Mouse (Mus musculus) heart, postnatal 0 days (tissue): Measurements from ENCODE around the gene Atp6v0a1. TPM values are rescaled to one million over a fixed set of nuclear protein-coding genes. Genes with fewer than 3 reads are reported as not detected.

Experiments used
- ATAC-seq: fragments of 200-750 bp; cut with Nextera tagmentation; 2 replicates; pipeline ENCODE4 v1.8.0; 2017; ENCODE audit warnings: low read depth, moderate number of reproducible peaks, moderate library complexity; ENCODE audit not compliant: insufficient read depth
- DNase-seq: peaks from one replicate; pipeline ENCODE4 v3.0.0-alpha.2; 2016; ENCODE audit warnings: low spot score
- H3K27ac ChIP-seq: fragments of 300-500 bp; sonication (generic); 2 replicates; pipeline ENCODE4 v1.5.1; 2014; ENCODE audit warnings: low read depth, mild to moderate bottlenecking
- H3K27me3 ChIP-seq: fragments of 300-500 bp; sonication (generic); 2 replicates; pipeline ENCODE4 v1.6.1; 2014; ENCODE audit warnings: low read length, mixed read lengths; ENCODE audit not compliant: control insufficient read depth, insufficient read depth
- H3K36me3 ChIP-seq: fragments of 300-500 bp; sonication (generic); replicated peaks from 2 replicates; pipeline ENCODE4 v1.6.1; 2014; ENCODE audit warnings: low read length, mixed read lengths; ENCODE audit not compliant: control insufficient read depth, insufficient read depth
- H3K4me1 ChIP-seq: fragments of 300-500 bp; sonication (generic); 2 replicates; pipeline ENCODE4 v1.6.1; 2014; ENCODE audit warnings: antibody characterized with exemption; ENCODE audit not compliant: control insufficient read depth, insufficient read depth
- H3K4me2 ChIP-seq: fragments of 300-500 bp; sonication (generic); 2 replicates; pipeline ENCODE4 v1.6.1; 2014; ENCODE audit warnings: low read depth, mild to moderate bottlenecking, low read length, moderate library complexity
- H3K4me3 ChIP-seq: fragments of 300-500 bp; sonication (generic); 2 replicates; pipeline ENCODE4 v1.5.1; 2014; ENCODE audit warnings: low read depth, low read length
- H3K9ac ChIP-seq: fragments of 300-500 bp; sonication (generic); replicated peaks from 2 replicates; pipeline ENCODE4 v1.6.1; 2014; ENCODE audit warnings: low read depth, low read length, mixed read lengths
- H3K9me3 ChIP-seq: fragments of 300-500 bp; sonication (generic); replicated peaks from 2 replicates; pipeline ENCODE4 v1.6.1; 2016; ENCODE audit warnings: low read length; ENCODE audit not compliant: control insufficient read depth
- CTCF ChIP-seq: IDR thresholded peaks from 2 replicates; pipeline ENCODE4 v1.5.1; 2016; ENCODE audit warnings: antibody characterized with exemption, control low read depth, low read depth
- EP300 ChIP-seq: IDR thresholded peaks from 2 replicates; pipeline ENCODE4 v1.6.1; 2016; ENCODE audit warnings: antibody characterized with exemption, low read depth
- WGBS: fragments of 180-500 bp; shearing (Covaris S2); extraction: QIAGEN DNeasy Blood & Tissue Kit; methylation state at CpG from one replicate; pipeline ENCODE4 v1.1.7; 2014; 5-methylcytosine and 5-hydroxymethylcytosine counted together
- polyA plus RNA-seq: library from polyadenylated mRNA; unstranded; fragments of >200 nt; fragmentation: Nextera tagmentation; extraction: Ambion mirVana; gene quantifications from 2 replicates; pipeline ENCODE4 v1.2.1, GENCODE M21; 2015
- total RNA-seq: library from RNA; depleted of rRNA; stranded (reverse); fragments of >200 nt; gene quantifications from 2 replicates; pipeline ENCODE4 v1.2.3, GENCODE M21; 2014; ENCODE audit warnings: low replicate concordance

Gene Atp6v0a1
- total and polyA plus RNA-seq, 2 experiments from 2014 or later = 50.3 to 57.1 TPM

DNA sequence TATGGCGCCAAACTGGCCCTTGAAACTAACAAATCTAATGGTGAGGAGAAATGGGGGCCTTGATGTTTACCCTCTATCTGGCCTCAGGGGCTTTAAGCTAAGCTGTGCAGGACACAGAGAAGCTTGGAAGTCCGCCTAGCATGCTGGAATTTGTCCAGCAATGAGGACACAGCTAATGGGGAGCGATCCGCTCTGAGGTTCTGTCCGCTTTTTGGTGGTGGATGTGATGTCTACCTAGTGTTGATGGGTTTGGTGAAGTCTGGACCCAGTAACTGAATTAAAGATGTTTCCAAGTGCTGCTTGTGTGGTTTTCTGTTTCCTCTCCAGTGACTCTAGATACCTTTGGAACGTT, 77.0 kb downstream of the Atp6v0a1 start:
- Histone ChIP-seq H3K27ac (peak overlapping the region; percentile 80), H3K4me1 (peaks cover 24% of the 10 kb centered on the region), H3K4me2 (peak overlapping the region; percentile 76), H3K36me3 (peaks cover 32% of the 10 kb centered on the region), H3K9me3 (no peaks in the 10 kb centered on the region), H3K9ac (peak overlapping the region; percentile 67; the same call in 1 of the 2 replicates), H3K4me3 (0 out of 2 replicates have a peak overlapping the region, but pooled peaks have one; percentile 70), H3K27me3 (0 out of 2 replicates have a peak, but pooled peaks cover 1% of the 10 kb centered on the region)
- DNase-seq (no peak), ATAC-seq (no peak)
- 69% methylated on average over 6 of the region's 6 CpGs for WGBS
- TF ChIP-seq CTCF (no peak), EP300 (no peak)

DNA sequence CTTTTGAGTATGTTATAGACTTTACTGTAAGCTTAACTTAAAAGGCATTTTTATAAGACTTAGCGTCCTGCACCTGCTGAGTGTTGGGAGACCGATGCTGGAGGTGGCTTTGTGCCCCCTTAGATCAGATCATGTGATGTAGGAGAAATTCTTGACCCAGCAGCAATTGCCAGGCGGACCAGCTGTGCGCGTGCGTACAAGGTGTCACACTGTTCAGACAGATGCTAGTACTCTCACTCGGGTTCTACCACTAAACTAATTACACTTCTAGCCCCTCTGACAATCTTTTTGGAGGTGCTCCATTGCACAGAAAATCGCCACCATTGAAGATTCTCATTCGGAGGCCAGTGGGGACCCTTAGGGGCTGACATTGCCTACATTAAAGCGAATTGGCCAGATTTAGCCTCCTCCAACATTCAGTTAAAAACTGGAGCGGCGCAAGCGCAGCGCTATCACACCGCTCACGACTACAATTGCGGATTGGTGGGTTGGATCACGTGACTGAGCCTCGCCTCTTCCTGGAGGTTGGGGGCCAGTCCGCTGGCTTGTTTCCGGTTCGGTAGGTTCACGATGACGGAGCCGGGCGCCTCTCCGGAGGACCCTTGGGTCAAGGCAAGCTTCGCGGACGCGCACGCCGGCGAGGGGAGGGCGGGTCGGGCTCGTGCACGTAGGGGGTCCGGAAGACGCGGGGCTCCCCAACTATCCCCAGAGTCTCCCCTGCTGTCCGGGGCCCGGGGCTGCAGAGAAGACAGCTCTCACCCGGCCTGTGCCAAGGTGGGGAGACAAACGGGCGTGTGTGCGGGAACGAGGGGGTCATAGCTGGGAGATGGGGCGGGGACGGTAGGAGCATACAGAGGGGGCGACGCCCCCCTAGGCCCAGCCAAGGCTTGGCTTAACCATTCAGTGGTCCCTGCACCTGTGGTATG, 77.8 kb downstream of the Atp6v0a1 start, which contains the start of gene Mlx:
Gene Mlx (plus strand): TSS at position 522 of the 926 bp plus-strand sequence.
- 1% methylated on average over 50 of the region's 52 CpGs for WGBS
- DNase-seq (peak; percentile 95), ATAC-seq (peak; percentile 86)
- TF ChIP-seq CTCF = no peak
- TF ChIP-seq EP300 = 0 out of 2 replicates have a peak, but pooled peaks have one; percentile 41
- Histone ChIP-seq H3K4me2 (peak within 1 kb of the TSS; percentile 76), H3K4me3 (peak within 1 kb of the TSS; percentile 70), H3K27ac (peak within 1 kb of the TSS; percentile 80), H3K9ac (peak within 1 kb of the TSS; percentile 67), H3K27me3 (no peaks in the 10 kb centered on the region), H3K4me1 (peaks cover 24% of the 10 kb centered on the region), H3K36me3 (peaks cover 39% of the 10 kb centered on the region), H3K9me3 (no peaks in the 10 kb centered on the region)

DNA sequence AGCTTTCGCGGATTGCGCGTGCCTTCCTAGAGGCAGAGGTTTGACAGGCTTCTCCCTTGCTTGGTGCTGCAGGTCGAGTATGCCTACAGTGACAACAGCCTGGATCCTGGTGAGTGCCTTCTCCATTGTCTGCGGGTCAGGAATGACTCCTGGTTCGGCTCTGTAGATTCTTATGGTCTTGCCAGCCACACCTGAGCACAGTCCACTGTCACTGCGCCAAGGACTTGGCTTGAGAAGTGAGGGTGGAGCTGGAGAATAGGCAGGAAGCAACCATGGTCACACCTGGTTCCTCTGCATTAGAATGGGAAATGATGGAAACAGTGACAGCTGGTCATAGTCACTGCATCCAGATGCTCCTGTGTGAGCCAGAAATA, 78.4 kb downstream of the Atp6v0a1 start:
- 8% methylated on average over 8 of the region's 8 CpGs for WGBS
- Histone ChIP-seq H3K4me1 (peaks cover 24% of the 10 kb centered on the region), H3K27me3 (no peaks in the 10 kb centered on the region), H3K4me2 (peak overlapping the region; percentile 76), H3K36me3 (peaks cover 46% of the 10 kb centered on the region), H3K4me3 (peak overlapping the region; percentile 70), H3K9me3 (no peaks in the 10 kb centered on the region), H3K27ac (peak overlapping the region; percentile 80), H3K9ac (peak overlapping the region; percentile 67)
- TF ChIP-seq EP300 (no peak), CTCF (no peak)
- no peak for ATAC-seq
- DNase-seq = no peak

DNA sequence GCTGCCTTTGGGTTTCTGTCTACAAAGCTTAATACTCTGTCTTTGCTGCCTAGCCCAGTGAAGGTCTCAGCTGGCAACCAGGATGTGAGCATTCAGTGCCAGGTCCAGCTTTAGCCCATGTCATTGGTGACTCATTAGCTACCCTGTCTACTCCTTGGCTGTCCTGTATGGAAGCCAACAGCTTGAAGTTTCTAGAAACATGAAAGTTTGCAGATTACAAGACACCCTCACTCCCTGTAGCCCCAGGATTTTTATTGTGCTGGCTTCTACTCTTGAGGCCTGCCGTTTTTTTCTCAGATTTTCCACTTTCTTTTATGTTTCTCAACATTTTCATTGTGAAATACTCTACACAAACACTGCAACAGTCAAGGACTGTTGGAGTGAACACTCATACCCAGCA, 80.7 kb downstream of the Atp6v0a1 start:
- no peaks in the 10 kb centered on the region for H3K9me3 ChIP-seq
- no peak overlapping the region for H3K9ac ChIP-seq
- H3K4me3 ChIP-seq = no peak overlapping the region
- DNase-seq = no peak
- peaks cover 55% of the 10 kb centered on the region for H3K36me3 ChIP-seq
- 90% methylated on average over 1 of the region's 1 CpGs for WGBS
- TF ChIP-seq CTCF (no peak), EP300 (no peak)
- H3K27me3 ChIP-seq = no peaks in the 10 kb centered on the region
- H3K4me1 ChIP-seq = peaks cover 16% of the 10 kb centered on the region
- H3K4me2 ChIP-seq = no peak overlapping the region
- ATAC-seq = no peak
- H3K27ac ChIP-seq = no peak overlapping the region

- H3K9me3 ChIP-seq = no peaks in the 10 kb centered on the region
- no peak for TF ChIP-seq EP300
- no peak for TF ChIP-seq CTCF
- peak overlapping the region; percentile 100; the same call in 1 of the 2 replicates for H3K27ac ChIP-seq
- H3K27me3 ChIP-seq = no peaks in the 10 kb centered on the region
- peak overlapping the region; percentile 86; the same call in 1 of the 2 replicates for H3K9ac ChIP-seq
- 1% methylated on average over 18 of the region's 18 CpGs for WGBS
- no peak for ATAC-seq
- peak overlapping the region; percentile 79 for H3K4me3 ChIP-seq
- DNase-seq = no peak
- peaks cover 71% of the 10 kb centered on the region for H3K36me3 ChIP-seq
- no peaks in the 10 kb centered on the region; the same call in 1 of the 2 replicates for H3K4me1 ChIP-seq
- H3K4me2 ChIP-seq = peak overlapping the region; percentile 88
These were observed 85.7 kb downstream of the Atp6v0a1 start for GRCm38 (mm10) chr11:101094930-101095313.
